Mouse (Mus musculus) kidney, adult 2 months (tissue): ENCODE measurements around the gene Ppm1k. TPM values are rescaled to one million over a fixed set of nuclear protein-coding genes. Genes with fewer than 3 reads are reported as not detected.
"Not testable (repeated sequence)": the region's sequence is repeated elsewhere in the genome, so short reads cannot be mapped to it uniquely, and the experiment has no call there.

ENCODE experiments used
- DNase-seq: peaks from one replicate; pipeline ENCODE4 v3.0.0; 2021
- H3K27ac ChIP-seq: fragments of 200-500 bp; 2 replicates; pipeline ENCODE4 v1.5.1; 2012; ENCODE audit warnings: low read depth, low read length, control low read depth, inconsistent platforms; ENCODE audit not compliant: insufficient read depth
- H3K27me3 ChIP-seq: fragments of 200-500 bp; replicated peaks from 2 replicates; pipeline ENCODE4 v1.6.1; 2012; ENCODE audit warnings: mild to moderate bottlenecking, moderate library complexity, low read length, inconsistent platforms; ENCODE audit not compliant: control insufficient read depth, insufficient read depth
- H3K36me3 ChIP-seq: fragments of 200-500 bp; 2 replicates; pipeline ENCODE4 v1.6.1; 2012; ENCODE audit warnings: mild to moderate bottlenecking, moderate library complexity, low read length, inconsistent platforms; ENCODE audit not compliant: control insufficient read depth, insufficient read depth
- H3K4me1 ChIP-seq: fragments of 200-500 bp; 2 replicates; pipeline ENCODE4 v1.6.1; 2011; ENCODE audit warnings: low read length; ENCODE audit not compliant: control insufficient read depth, insufficient read depth
- H3K4me3 ChIP-seq: fragments of 200-500 bp; 2 replicates; pipeline ENCODE4 v1.5.1; 2011; ENCODE audit warnings: mild to moderate bottlenecking, low read depth, low read length, control low read depth; ENCODE audit not compliant: insufficient read depth
- CTCF ChIP-seq: fragments of 200-500 bp; conservative IDR thresholded peaks from 2 replicates; pipeline ENCODE4 v1.5.1; 2011; ENCODE audit warnings: low read depth, mild to moderate bottlenecking, control low read depth, low read length, moderate library complexity, mixed read lengths; ENCODE audit not compliant: insufficient read depth, insufficient read length
- POLR2A ChIP-seq: fragments of 200-500 bp; IDR thresholded peaks from one replicate; pipeline ENCODE4 v1.6.1; 2011; ENCODE audit warnings: low read depth, low read length, control low read depth
- WGBS: fragments of 180-500 bp; shearing (Covaris S2); methylation state at CpG from one replicate; pipeline ENCODE4 v1.1.7; 2018; 5-methylcytosine and 5-hydroxymethylcytosine counted together
- polyA plus RNA-seq: library from polyadenylated mRNA; depleted of rRNA; stranded (reverse); fragments of >200 nt; gene quantifications from 2 replicates; pipeline ENCODE4 v1.2.3, GENCODE M21; 2012

The Ppm1k gene
- polyA plus RNA-seq, 1 experiment: 6.2 TPM

DNA sequence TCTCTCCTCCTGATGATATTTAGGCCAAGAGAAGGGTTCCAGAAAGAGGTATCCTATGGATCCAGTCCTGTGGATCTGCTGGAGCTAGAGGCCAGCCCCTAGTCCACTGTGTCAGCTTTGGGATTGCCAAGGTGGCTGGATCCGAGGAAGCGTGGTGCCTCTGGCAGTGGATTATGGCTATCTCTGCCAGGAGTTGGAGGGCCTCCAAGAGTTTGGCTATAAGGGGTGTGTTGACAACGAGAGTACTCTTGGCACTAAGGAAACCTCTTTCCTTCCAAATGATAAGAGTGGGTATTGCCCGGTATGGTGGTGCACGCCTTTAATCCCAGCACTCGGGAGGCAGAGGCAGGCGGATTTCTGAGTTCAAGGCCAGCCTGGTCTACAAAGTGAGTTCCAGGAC, 30.2 kb upstream of the Ppm1k start:
- H3K36me3 ChIP-seq: no peaks in the 10 kb centered on the region
- no peaks in the 10 kb centered on the region for H3K27me3 ChIP-seq
- no peak for DNase-seq
- no peak overlapping the region for H3K27ac ChIP-seq
- no peak overlapping the region for H3K4me3 ChIP-seq
- WGBS: 91% methylated on average over 7 of the region's 7 CpGs
- TF ChIP-seq POLR2A: no peak
- no peak for TF ChIP-seq CTCF
- H3K4me1 ChIP-seq: no peaks in the 10 kb centered on the region; the same call in 1 of the 2 replicates

DNA sequence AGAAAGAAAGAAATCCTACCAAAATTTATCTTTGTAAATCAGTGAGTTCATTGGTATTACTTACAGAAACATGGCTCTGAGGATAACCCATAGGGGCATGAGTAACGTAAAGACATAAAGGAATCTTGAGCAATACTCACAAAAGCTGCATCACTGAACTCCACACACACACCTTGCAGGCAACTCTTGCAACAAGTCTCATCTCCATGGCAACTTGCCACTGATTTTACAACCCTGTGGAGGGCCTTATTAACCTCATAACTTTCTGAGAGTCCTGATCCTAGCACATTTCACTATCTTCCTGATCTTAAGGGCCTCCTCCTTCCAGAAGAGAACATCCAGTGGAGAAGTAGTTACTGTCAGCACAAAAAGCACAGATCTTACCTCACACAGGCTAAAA, 28.2 kb upstream of the Ppm1k start:
- no peaks in the 10 kb centered on the region for H3K27me3 ChIP-seq
- no peaks in the 10 kb centered on the region for H3K36me3 ChIP-seq
- H3K4me3 ChIP-seq: no peak overlapping the region
- no peak overlapping the region for H3K27ac ChIP-seq
- WGBS: 90% methylated on average over 1 of the region's 1 CpGs
- no peak for DNase-seq
- no peak for TF ChIP-seq POLR2A
- no peak for TF ChIP-seq CTCF
- H3K4me1 ChIP-seq: no peaks in the 10 kb centered on the region

DNA sequence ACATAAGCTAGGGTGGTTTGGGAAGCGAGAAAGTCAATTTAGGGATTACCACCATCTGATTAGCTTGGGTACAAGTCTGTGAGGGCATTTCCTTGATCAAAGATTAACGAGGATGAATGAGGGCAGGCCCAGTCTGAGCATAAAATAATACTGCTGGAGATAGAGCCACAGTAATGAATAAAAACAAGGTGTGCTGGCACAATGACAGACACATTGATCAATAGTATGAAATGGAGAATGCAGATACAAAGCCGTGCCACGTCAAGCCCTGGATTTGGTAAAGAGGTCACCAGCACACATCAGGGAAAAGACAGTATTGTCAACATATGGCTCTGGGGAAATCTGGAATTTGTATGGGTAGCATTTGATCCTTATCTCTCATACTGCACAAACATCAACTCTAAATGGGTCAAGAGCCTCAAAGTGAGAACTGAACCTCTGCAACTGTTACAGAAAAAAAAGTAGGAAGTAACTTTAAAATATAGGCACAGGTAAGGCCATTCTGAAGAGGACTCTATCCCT, 22.6 kb upstream of the Ppm1k start:
- no peak overlapping the region for H3K4me3 ChIP-seq
- no peaks in the 10 kb centered on the region for H3K36me3 ChIP-seq
- TF ChIP-seq POLR2A (no peak), CTCF (no peak)
- 55% methylated on average over 4 of the region's 4 CpGs for WGBS
- no peak for DNase-seq
- no peaks in the 10 kb centered on the region for H3K4me1 ChIP-seq
- no peaks in the 10 kb centered on the region for H3K27me3 ChIP-seq
- H3K27ac ChIP-seq: peak overlapping the region; percentile 56; the same call in 1 of the 2 replicates

DNA sequence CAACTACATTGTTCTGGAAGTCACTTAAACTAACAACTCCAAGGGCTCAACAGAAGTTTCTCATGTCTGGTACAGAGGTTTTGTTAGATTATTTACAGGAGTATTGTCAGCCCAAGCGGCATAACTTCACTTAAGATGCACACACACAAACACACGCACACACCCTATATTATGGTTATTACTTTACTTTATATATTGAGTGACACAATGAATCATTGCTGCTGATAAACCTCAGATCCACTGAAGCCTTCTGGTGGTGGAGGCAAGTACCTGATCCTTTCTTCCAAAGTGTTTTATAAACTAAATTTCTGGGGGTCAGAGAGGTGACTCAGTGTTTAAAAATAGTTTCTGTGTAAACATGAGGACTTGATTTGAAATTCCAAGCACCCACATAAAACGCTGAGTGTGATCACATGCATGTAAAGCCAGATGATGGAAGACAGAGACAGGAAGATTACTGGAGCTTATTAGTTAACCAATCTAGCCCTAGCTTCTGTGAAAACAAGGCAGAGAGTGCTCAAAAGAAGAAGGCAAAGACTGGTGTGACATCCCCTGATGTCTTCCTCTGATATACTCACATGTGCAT, 16.0 kb upstream of the Ppm1k start:
- WGBS: 69% methylated on average over 3 of the region's 3 CpGs
- no peak overlapping the region for H3K27ac ChIP-seq

DNA sequence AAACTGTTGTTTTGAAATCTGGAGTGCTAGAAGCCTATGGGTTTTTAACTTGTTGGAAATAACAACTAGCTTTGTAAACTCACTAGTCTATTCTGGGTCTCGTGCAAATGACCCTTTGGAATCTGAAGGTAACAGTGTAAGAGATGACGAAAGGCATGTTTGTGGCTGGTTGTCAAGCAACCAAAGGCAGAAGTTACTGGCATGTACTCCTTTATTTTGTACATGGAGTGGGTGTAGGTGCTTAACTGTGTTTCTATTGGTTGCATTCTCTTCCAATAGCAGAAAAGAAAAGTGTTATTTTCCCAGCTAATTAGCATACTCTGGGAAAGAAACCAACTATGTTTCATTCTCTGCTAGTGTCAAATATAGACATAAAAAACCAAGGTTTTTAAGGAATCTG, 9.6 kb upstream of the Ppm1k start:
- DNase-seq: peak; percentile 67
- H3K36me3 ChIP-seq: no peaks in the 10 kb centered on the region
- H3K4me1 ChIP-seq: no peaks in the 10 kb centered on the region
- H3K4me3 ChIP-seq: no peak overlapping the region
- WGBS: 38% methylated on average over 2 of the region's 2 CpGs
- TF ChIP-seq CTCF (no peak), POLR2A (no peak)
- no peaks in the 10 kb centered on the region for H3K27me3 ChIP-seq
- no peak overlapping the region for H3K27ac ChIP-seq

More for the DNA sequence above, 16.0 kb upstream of the Ppm1k start:
- Histone ChIP-seq H3K4me3 (no peak overlapping the region), H3K4me1 (no peaks in the 10 kb centered on the region), H3K27me3 (no peaks in the 10 kb centered on the region), H3K36me3 (no peaks in the 10 kb centered on the region)
- TF ChIP-seq POLR2A: no peak
- no peak for TF ChIP-seq CTCF
- DNase-seq: no peak

DNA sequence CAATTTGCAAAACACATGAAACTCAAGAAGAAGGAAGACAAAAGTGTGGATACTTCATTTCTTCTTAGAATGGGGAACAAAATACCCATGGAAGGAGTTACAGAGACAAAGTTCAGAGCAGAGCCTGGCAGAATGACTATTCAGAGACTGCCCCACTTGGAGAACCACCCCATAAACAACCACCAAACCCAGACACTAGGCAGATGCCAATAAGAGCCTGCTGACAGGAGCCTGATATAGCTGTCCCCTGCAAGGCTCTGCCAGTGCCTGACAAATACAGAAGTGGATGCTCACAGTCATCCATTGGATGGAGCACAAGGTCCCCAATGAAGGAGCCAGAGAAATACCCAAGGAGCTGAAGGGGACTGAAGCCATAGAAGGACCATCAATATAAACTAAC, 8.3 kb upstream of the Ppm1k start:
- H3K27me3 ChIP-seq, H3K4me3 ChIP-seq, H3K36me3 ChIP-seq, DNase-seq, H3K27ac ChIP-seq, H3K4me1 ChIP-seq: not testable (repeated sequence)

DNA sequence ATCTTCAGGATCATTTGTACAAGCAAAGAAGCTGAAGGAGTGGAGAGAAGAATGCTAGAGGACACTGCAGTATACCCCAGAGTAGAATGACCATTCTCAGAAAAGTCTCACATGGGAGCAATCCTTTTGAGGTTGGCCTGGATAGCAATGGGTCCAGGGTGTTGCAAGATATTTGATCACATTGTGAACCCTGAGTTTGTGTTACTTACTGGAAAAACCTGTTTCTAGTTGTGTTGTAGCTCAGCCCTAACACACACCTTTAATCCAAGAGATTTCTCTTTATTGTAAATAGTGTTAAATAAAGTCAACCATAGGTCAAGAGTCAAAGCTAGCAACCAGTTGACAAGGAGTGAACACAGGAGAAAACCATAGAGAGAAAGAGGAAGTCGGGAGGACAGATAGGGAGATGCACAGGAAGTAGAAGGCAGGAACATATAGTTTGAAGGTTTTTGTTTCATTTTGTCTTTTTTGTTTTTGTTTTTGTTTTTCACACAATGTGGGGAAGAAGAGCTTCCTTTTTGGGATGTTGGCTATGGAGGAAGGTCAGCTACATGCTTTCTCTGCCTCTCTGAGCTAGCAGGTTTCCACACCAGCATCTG, 6.6 kb upstream of the Ppm1k start:
- Histone ChIP-seq H3K4me1 (no peaks in the 10 kb centered on the region), H3K27me3 (no peaks in the 10 kb centered on the region), H3K36me3 (no peaks in the 10 kb centered on the region), H3K4me3 (no peak overlapping the region), H3K27ac (no peak overlapping the region)
- TF ChIP-seq POLR2A: no peak
- TF ChIP-seq CTCF: no peak
- DNase-seq: no peak
- 87% methylated on average over 1 of the region's 1 CpGs for WGBS
